Mouse (Mus musculus) mouse embryonic stem cell (cell line): ENCODE data around the gene Prrc2b.

Experiments
- in situ Hi-C, 2 experiments: fragments of 300-500 bp; cut with MboI; formaldehyde crosslinking; loops; 1 replicate in 1 of 2; 3 replicates in 1 of 2; pipeline ENCODE4 v1.14.3; 2019 to 2020; ENCODE audit warnings: low sequenced_read_pairs in 2 of 2, low pct_unique_long_range_greater_than_20kb in 1 of 2, mixed read lengths in 1 of 2; ENCODE audit not compliant: unreplicated experiment in 1 of 2

The Prrc2b gene

DNA sequence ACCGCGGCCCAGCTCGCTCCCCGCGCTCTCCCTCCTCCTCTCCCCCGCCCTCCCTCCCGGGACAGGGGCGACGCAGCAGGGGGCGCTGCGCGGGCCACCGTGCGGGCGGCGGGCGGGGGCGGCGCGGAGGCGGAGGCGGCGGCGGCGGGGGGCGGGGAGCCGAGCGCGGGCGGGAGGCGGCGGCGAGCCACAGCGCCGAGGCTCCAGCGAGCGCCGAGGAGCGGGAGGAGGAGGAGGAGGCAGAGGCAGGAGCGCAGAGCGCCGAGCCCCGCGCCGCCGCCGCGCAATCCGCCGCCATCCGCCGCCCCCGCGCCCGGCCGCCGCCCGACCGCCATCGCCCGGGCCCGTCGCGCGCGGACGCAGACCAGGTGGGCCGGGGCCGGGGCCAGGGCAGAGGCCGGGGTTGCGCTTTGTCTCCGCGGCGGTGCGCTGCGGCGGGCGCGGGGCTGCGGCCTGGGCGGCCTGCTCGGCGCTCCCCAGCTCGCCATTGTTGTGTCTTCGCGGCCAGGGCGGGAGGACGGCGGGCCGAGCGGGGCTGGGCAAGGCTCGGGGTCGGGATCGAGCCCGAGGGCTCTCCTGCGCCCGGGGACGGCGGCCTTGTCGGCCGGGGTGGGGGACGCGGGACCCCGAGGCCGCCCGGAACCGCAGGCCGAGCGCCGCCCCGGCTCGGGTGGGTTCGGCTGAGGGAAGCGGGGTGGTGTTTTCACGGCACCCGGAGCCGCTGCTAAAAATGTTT, at the start of gene Prrc2b:
Gene Prrc2b, plus strand, starts transcription at position 159 of the 736 bp plus-strand sequence.
- in situ Hi-C loops, result no loop called here

- in situ Hi-C loops, result no loop called here
These were observed 47.9 kb upstream of the Prrc2b start for GRCm38 (mm10) chr2:32102944-32103343.

DNA sequence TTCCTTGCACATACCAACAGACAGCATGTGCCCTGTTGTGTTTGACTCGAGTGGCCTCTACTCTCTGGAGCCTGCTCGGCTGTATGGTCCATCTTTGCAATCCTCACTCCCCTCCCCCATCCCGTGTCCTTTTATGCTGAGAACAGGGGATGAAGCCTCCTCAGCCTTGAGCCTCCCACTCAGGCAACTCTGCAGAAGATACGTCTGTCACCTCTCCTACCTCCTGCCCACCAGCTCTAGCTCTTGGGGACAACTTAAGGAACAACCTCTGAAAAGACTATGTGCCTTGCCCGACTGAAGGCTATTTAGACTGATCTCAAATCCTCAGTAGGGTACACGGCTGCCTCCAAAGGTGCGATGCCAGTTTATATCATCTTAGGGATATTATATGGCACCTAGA, 47.3 kb upstream of the Prrc2b start:
- in situ Hi-C loops, result no loop called here

GRCm38 (mm10) chr2:32104122-32104521, 46.8 kb upstream of the Prrc2b start:
- in situ Hi-C loops, result no loop called here

DNA sequence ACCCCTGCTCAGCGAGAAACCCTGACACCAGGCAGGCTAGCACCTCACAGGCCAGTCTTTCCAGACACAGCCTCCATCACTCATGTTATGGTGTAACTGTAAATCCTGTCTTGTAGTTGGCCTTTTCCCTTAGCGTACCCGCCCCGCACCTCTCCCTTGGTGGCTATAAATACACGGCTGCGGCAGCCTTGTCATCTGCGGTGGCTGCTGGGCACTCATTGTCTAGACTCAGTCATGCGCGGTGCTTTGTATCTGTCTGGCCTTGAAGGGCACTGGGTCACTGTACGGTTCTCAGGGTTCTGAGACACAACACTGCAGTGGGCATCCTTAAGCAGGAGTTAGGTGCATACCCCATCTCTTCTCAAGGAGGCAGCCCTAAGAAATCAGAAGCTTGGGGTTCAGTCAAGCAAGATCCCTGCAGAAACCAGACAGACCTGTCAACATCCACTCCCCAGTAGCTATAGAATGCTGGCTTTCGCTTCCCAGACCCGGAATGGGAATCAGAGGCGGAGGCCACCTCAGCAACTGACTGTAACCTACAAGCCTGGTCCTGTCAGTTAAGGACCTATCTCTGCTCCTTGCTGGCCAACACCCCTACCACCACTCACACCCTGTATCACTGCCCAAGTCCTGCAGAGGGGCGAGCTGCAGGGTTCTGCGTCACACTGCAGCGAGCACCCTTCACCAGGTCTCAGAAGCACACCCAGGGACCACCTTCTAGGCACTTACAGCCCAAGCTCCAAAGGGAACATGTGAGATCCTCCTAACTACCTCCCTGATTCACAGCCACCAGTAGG, 45.6 kb upstream of the Prrc2b start:
- in situ Hi-C loops, result no loop called here

DNA sequence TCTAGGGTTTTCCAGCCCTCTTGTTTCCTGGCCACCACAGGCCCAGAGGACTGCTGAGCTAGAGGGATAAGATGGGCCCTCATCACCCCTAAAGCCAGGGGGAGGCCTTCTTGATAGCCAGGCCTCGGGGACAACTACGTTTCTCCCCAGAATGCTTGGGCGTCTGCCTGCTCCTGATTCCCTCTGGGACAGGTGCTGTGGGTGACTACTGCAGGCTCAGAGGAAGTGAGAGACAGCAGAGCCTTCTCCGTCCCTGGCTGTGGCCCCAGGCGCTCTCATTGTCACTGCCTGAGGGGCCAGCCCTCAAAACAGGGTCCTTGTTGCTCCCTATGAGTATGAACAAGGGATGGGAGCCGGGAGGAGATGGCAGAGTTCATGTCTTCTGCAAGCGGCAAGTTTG, 45.0 kb upstream of the Prrc2b start:
- in situ Hi-C loops, result no loop called here

DNA sequence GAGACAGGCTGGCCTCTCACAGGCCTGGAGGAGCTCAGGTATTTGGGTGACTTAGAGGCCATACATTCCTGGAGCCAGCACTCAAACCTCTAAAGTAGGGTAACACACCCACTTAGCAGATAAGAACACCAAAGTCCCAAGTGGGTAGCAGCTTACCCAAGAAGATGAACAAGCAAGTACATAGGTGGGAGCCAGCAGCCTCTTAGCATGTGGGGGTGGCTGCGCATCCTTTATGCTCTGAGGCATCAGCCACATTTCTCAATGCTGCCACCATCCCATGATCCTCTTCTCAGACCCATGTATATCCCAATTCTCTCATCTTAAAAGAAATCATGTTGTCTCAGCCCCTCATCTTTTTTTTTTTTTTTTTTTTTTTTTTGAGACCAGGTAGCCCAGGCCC, 39.6 kb upstream of the Prrc2b start:
- in situ Hi-C loops, result no loop called here

- in situ Hi-C loops, result no loop called here
These were observed 38.3 kb upstream of the Prrc2b start for GRCm38 (mm10) chr2:32112548-32112947.

DNA sequence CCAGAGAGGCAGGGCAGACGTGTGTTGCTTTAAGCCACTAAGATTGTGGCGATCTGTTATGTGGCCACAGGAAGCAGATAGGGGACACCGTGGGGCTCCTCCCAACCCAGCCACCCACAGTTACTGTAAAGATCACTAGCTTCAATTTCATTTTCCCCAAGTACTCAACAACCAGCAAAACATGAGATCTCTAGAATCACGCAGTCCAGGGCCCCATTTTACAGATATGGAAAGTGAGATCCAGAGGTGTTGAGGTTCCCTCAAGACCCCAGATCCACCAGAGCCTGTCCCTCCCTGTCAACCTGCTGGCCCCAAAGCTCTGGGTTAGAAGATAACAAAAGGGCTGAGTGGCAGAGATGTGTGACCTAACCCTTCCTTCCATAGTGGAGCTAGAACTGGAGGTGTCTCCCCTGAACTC, 35.0 kb upstream of the Prrc2b start:
- in situ Hi-C loops, result no loop called here

DNA sequence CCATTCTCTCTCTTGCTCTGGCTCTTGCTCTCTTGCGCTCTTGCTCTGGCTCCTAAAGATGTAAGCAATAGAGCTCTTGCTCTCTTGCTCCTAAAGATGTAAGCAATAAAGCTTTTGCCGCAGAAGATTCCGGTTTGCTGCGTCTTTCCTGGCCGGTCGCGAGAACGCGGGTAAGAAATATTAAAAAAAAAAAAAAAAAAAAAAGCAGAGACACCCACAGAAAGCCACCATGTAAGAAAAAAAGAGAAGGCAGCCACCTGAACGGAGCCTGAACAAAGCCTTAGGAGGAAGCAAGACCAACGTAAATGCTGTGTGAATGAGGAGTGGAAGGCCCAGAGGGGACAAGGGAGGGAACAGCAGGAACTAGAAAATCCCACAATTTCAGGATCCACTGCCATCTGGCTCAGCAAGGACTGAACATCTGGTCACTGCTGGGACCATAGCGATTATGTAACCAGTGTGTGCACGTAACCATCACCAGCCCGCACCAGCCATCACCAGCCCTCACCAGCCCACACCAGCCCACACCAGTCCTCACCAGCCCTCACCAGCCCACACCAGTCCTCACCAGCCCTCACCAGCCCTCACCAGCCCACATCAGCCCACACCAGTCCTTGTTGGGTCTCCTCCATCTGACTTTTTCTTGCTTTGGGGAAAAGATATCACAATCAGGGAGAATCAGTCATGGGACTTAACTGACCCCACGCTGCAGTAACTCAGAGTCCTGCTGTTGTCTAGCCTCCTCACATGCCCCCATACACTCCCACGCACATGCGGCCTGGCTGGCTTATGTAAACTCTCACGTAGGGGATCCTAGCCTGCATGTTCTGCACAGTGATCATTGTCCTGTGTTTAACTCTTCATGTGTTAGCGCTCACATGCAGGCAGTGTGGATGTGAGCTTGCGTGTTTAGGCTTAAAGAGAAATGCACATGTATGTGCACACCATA, 30.8 kb upstream of the Prrc2b start:
- in situ Hi-C loops, result no loop called here

- in situ Hi-C loops, result no loop called here
These were observed 29.7 kb upstream of the Prrc2b start for GRCm38 (mm10) chr2:32121150-32121549.

DNA sequence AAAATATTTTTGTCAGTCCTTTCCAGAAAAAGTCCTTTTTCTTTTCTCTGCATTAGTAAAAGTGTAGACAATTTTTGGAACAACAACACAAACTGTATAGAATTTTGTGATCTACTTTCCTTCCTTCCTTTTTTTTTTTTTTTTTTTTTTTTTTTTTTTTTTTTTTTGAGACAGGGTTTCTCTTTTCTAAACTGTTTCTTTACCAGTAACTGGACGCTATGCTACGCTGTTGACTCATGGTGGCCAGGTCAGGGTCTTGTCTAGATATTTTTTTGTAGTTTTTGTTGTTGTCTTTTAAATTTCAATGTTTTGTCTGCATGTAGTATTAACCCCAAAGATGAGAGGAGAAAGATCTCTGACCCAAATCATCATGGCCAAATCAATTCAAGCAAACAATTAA, 29.1 kb upstream of the Prrc2b start:
- in situ Hi-C loops, result no loop called here

DNA sequence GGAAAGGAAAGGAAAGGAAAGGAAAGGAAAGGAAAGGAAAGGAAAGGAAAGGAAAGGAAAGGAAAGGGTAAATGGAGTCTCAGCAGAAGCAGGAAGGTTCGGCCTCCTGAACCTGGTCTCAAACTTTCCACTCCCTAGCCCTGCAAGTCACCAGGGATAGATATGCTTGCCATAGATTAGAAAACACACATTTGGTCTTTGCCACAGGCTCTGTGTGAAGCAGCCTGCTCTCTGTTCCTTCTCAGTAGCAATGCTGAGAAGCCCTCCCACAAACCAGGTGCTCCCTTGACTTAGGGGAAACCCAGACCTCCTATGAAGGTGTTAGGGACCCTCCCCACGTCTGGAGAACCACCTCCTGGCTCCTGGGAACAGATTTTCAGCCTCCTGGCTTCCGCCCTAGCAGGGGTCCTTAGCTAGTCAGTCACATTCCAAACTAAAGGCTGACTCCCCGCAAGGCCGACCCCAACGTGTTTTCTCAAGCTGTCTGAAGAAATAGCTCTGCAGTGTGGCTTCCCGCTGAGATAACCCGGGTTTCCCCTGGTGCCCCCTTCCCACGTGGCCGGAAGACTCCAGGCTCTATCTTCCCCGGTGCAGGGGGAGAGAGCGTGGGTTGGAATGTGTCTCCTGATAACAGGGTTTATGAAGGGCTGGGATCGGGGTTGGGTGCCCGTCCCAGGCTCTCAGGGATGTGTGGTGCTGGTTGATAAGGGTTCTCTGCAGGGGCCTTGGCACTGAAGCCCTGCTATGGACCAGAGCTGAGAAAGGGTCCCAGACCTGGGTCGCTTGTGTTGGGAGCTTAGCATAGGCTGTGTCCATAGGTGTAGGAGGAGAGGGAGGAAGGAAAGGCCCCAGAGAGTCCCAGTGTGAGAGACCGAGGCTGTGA, 23.0 kb upstream of the Prrc2b start:
- in situ Hi-C loops, result no loop called here

DNA sequence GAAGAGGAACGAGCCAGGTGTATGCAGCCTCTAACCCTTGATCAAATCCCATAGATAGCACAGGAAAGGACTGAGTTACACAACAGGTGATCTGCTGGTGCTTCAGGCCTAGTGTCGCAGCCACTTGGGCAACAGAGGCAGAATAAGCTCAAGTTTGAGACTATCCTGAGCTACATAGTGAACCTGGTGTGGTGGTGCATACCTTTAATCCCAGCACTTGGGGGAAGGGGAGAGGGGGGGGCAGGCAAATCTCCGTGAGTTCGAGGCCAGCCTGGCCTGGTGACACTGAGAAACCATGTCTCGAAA, 22.4 kb upstream of the Prrc2b start:
- in situ Hi-C loops, result no loop called here

DNA sequence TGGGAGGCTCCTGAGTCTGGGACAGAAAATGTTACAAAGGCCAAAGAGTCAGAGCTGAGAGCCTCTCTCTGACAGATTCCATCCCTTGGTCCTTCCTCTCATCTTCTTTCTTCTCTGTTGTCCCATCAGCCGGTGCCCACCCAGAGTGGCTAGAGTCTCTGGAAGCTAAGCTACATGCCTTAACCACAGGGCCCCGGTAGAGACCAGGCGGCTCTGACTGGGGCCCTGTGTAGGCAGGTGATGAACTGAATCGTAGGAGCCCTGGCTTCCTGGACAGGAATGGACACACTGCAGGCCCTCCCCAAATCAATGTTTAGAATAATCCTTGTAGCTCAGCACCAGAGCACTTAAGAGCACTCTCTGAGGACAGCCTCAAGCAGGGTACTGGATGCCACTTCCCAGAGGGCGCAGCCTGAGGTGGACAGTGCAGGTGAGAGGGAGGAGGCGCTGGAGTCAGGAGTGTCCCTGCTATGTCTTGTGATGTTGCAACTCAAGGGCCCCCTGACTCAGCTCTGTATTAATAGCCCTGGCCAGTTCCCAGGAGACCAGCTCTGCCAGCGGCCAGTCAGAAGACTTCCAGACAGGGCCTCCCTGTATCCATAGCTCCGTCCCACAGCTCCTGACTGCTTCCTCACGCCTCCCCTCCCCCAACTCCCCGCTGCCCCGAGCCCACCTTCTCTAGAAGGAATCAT, 21.4 kb upstream of the Prrc2b start:
- in situ Hi-C loops, result loop anchor here (10.0 kb wide), 2 partner anchors 155 to 355 kb away; partner anchors contain the start of genes Golga2 (in 1 of the 2) and Swi5 (in 1 of the 2)

DNA sequence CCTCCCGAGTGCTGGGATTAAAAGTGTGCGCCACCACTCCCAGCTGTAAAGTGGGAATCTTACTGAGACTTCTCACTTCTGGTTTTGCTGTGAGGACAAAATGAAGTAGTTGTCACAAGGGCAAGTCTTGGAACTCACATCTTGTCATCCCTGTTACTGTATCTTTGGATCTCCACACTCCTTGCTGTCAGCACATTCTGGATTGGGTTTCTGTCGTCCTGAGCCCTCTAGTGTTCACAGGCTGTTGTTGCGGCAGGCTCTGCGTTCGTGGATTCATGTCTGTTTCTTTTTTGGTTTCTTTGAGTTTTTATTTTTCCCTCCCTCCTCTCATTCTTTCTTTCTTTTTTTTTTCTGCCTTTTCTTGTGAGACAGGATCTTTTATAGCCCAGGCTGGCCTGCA, 20.4 kb upstream of the Prrc2b start:
- in situ Hi-C loops, result loop anchor here (10.0 kb wide), 2 partner anchors 154 to 354 kb away; partner anchors contain the start of genes Golga2 (in 1 of the 2) and Swi5 (in 1 of the 2)

- in situ Hi-C loops, result loop anchor here (10.0 kb wide), 2 partner anchors 153 to 353 kb away; partner anchors contain the start of genes Golga2 (in 1 of the 2) and Swi5 (in 1 of the 2)
These were observed 19.6 kb upstream of the Prrc2b start for GRCm38 (mm10) chr2:32131205-32131834.
